Comparison of ENCODE assay signal across 8 mouse cellular contexts in genomic region chr11:120351250-120352092, GRCm38 (mm10). TPM values are rescaled to one million over a fixed set of nuclear protein-coding genes. Genes with fewer than 3 reads are reported as not detected.
A peak's percentile ranks its signal among the peaks of the same experiment; 100 is the strongest.
DNase-seq lines count a peak whose midpoint lies in the region; ATAC-seq lines count a peak whose summit lies in the region.
"Had no signal": no experiment of that assay in that cellular context is flagged by ENCODE, and none has a peak within 500 bp of the region (broad histone marks: within the 10 kb centered on the region; RNA-seq: fewer than 3 reads in every experiment).

No protein-coding gene starts in this region.

- no peaks in the 10 kb centered on the region for H3K9me3 ChIP-seq in lung, embryonic 16.5 days (ENCODE audit: control insufficient read depth, low read length)
- no peaks in the 10 kb centered on the region for H3K9me3 ChIP-seq in embryonic facial prominence, embryonic 10.5 days
- no peaks in the 10 kb centered on the region for H3K9me3 ChIP-seq in neural tube, embryonic 13.5 days

- 75% methylated on average over 10 of the region's 10 CpGs for WGBS in lung, embryonic 16.5 days
- 86% methylated on average over 10 of the region's 10 CpGs for WGBS in embryonic facial prominence, embryonic 10.5 days
- 86% methylated on average over 10 of the region's 10 CpGs for WGBS in neural tube, embryonic 13.5 days

- peaks cover 5% of the 10 kb centered on the region for H3K36me3 ChIP-seq in lung, embryonic 16.5 days (ENCODE audit: control insufficient read depth, insufficient read depth, low read length)
- H3K36me3 ChIP-seq in embryonic facial prominence, embryonic 10.5 days (replicated peaks) = peaks cover 18% of the 10 kb centered on the region
- H3K36me3 ChIP-seq in neural tube, embryonic 13.5 days = peaks cover 7% of the 10 kb centered on the region

- peak overlapping the region; percentile 99 for H3K27ac ChIP-seq in lung, embryonic 16.5 days (ENCODE audit: low read length)
- H3K27ac ChIP-seq in embryonic facial prominence, embryonic 10.5 days (replicated peaks) = peak overlapping the region; percentile 100
- peak overlapping the region; percentile 100 for H3K27ac ChIP-seq in neural tube, embryonic 13.5 days (replicated peaks)

- peak overlapping the region; percentile 92; the same call in 1 of the 2 replicates for H3K4me2 ChIP-seq in lung, embryonic 16.5 days (ENCODE audit: low read depth, low read length)
- H3K4me2 ChIP-seq in neural tube, embryonic 13.5 days = peak overlapping the region; percentile 80

- H3K27me3 ChIP-seq in lung, embryonic 16.5 days (ENCODE audit: control insufficient read depth, insufficient read depth, low read depth, low read length) = no peaks in the 10 kb centered on the region
- H3K27me3 ChIP-seq in embryonic facial prominence, embryonic 10.5 days (replicated peaks; ENCODE audit: low read depth, poor library complexity, severe bottlenecking) = 0 out of 2 replicates have a peak, but pooled peaks cover 6% of the 10 kb centered on the region
- H3K27me3 ChIP-seq in neural tube, embryonic 13.5 days = no peaks in the 10 kb centered on the region; the same call in 1 of the 2 replicates

- peak overlapping the region; percentile 37 for H3K9ac ChIP-seq in lung, embryonic 16.5 days (ENCODE audit: low read length)
- H3K9ac ChIP-seq in neural tube, embryonic 13.5 days = peak overlapping the region; percentile 100; the same call in 1 of the 2 replicates

- peaks cover 41% of the 10 kb centered on the region for H3K4me1 ChIP-seq in lung, embryonic 16.5 days (replicated peaks; ENCODE audit: control insufficient read depth, insufficient read depth, low read length)
- peaks cover 59% of the 10 kb centered on the region for H3K4me1 ChIP-seq in embryonic facial prominence, embryonic 10.5 days
- H3K4me1 ChIP-seq in neural tube, embryonic 13.5 days (replicated peaks) = peaks cover 49% of the 10 kb centered on the region

- no peak overlapping the region for H3K4me3 ChIP-seq in lung, embryonic 16.5 days (ENCODE audit: low read length)
- H3K4me3 ChIP-seq in embryonic facial prominence, embryonic 10.5 days = peak overlapping the region; percentile 99
- 0 out of 2 replicates have a peak overlapping the region, but pooled peaks have one; percentile 98 for H3K4me3 ChIP-seq in neural tube, embryonic 13.5 days

- ATAC-seq in lung, embryonic 16.5 days (ENCODE audit: low read depth) = no peak
- ATAC-seq in neural tube, embryonic 13.5 days (ENCODE audit: low read depth) = no peak
- ATAC-seq in granulocyte monocyte progenitor cell, adult 5-6 weeks (replicated peaks; ENCODE audit: poor library complexity, severe bottlenecking) = no peak

- no peak for DNase-seq in lung, postnatal 14 days
- DNase-seq in embryonic facial prominence, embryonic 10.5 days (ENCODE audit: low spot score) = no peak
- peak; percentile 13 to 17 for DNase-seq in gastrocnemius, postnatal 4 days (ENCODE audit: low spot score in 2 of 2)
- DNase-seq in kidney, postnatal 25 days = peak; percentile 15 to 69

RNA-seq across cellular contexts. Expression of gene Actg1, which starts 3.1 kb away (rescaled TPM):
- 2,589 and 2,717 TPM in 2 replicates for polyA plus RNA-seq in lung, embryonic 16.5 days (2015; fragmentation: Nextera tagmentation; extraction: Ambion mirVana)
- 3,067 and 3,150 TPM in 2 replicates for polyA plus RNA-seq in embryonic facial prominence, embryonic 10.5 days (2016; fragmentation: Nextera tagmentation; extraction: Ambion mirVana)
- 100 to 1,000 TPM; 861 to 883 TPM for total RNA-seq in gastrocnemius, postnatal 4 days (2021)
- polyA plus RNA-seq in neural tube, embryonic 13.5 days (2015; fragmentation: Nextera tagmentation; extraction: Ambion mirVana) = 3,932 and 3,979 TPM in 2 replicates
- total RNA-seq in granulocyte monocyte progenitor cell, adult 5-6 weeks (2014; fragmentation: Nextera tagmentation) = 1,412 and 1,653 TPM in 2 replicates
- total RNA-seq in granulocyte monocyte progenitor cell, adult 5-6 weeks (2017) = 733 and 780 TPM in 2 replicates

RNA-seq across cellular contexts. Expression of gene Fscn2, which starts 9.9 kb away (rescaled TPM):
- polyA plus RNA-seq in lung, embryonic 16.5 days (2015; fragmentation: Nextera tagmentation; extraction: Ambion mirVana) = 0.64 and 0.83 TPM in 2 replicates
- 0.10 and 0.19 TPM in 2 replicates for polyA plus RNA-seq in embryonic facial prominence, embryonic 10.5 days (2016; fragmentation: Nextera tagmentation; extraction: Ambion mirVana)
- under 1 TPM; 0.52 to 0.98 TPM for total RNA-seq in gastrocnemius, postnatal 4 days (2021)
- polyA plus RNA-seq in neural tube, embryonic 13.5 days (2015; fragmentation: Nextera tagmentation; extraction: Ambion mirVana) = 1.3 and 1.5 TPM in 2 replicates
- not detected in 2 replicates for total RNA-seq in granulocyte monocyte progenitor cell, adult 5-6 weeks (2014; fragmentation: Nextera tagmentation)
- not detected in 2 replicates for total RNA-seq in granulocyte monocyte progenitor cell, adult 5-6 weeks (2017)
- polyA plus RNA-seq: cerebellum, adult 2 months had no signal

RNA-seq across cellular contexts. Expression of gene Faap100, which starts 27.1 kb away (rescaled TPM):
- 36.7 and 41.4 TPM in 2 replicates for polyA plus RNA-seq in lung, embryonic 16.5 days (2015; fragmentation: Nextera tagmentation; extraction: Ambion mirVana)
- polyA plus RNA-seq in embryonic facial prominence, embryonic 10.5 days (2016; fragmentation: Nextera tagmentation; extraction: Ambion mirVana) = 38.3 and 39.0 TPM in 2 replicates
- 10 to 100 TPM; 16.7 to 16.9 TPM for total RNA-seq in gastrocnemius, postnatal 4 days (2021)
- polyA plus RNA-seq in neural tube, embryonic 13.5 days (2015; fragmentation: Nextera tagmentation; extraction: Ambion mirVana) = 53.9 and 59.7 TPM in 2 replicates
- total RNA-seq in granulocyte monocyte progenitor cell, adult 5-6 weeks (2014; fragmentation: Nextera tagmentation) = 8.3 and 13.2 TPM in 2 replicates
- 12.9 and 18.8 TPM in 2 replicates for total RNA-seq in granulocyte monocyte progenitor cell, adult 5-6 weeks (2017)

Comparison
In these comparisons a context has a peak if more than half of its experiments do, and no peak if none do; other contexts are left out.
1. DNase-seq: peak in gastrocnemius, postnatal 4 days (2 of 2) and kidney, postnatal 25 days (2 of 2); none in lung, postnatal 14 days (single experiment) and embryonic facial prominence, embryonic 10.5 days (single experiment).
2. Peak in every context shown above with its lines, with median percentiles within 50 percentile points of each other: H3K27ac ChIP-seq.